Mouse (Mus musculus): ENCODE data around the gene Ube2j2. TPM values are rescaled to one million over a fixed set of nuclear protein-coding genes. Genes with fewer than 3 reads are reported as not detected.

Ube2j2 gene
- total and polyA plus RNA-seq, 3 experiments = 121 to 172 TPM; not detected in 1

DNA sequence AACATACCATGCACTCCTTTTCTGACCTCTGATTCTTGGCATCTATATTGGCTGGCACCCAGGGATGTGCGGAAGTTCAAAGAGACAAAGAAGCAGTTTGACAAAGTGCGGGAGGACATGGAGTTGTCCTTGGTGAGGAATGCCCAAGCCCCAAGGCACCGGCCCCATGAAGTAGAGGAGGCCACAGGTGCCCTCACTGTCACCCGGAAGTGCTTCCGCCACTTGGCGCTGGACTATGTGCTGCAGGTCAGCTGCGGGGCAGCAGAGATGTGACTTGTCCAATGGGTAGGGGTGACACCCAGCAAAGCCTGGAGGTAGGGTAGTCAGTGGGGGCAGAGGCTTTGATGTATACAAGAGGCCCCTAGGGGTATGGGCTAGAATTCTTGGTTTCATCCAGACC is 44.3 kb upstream of the Ube2j2 start:
- H3K9me3 ChIP-seq (replicated peaks; ENCODE audit: insufficient read depth, low read length) = no peaks in the 10 kb centered on the region
- H3K79me2 ChIP-seq (ENCODE audit: control insufficient read depth, insufficient read depth, low read length, poor library complexity) = peaks cover 14% of the 10 kb centered on the region
- H3K4me1 ChIP-seq (ENCODE audit: control insufficient read depth in 1 of 2, insufficient read depth in 2 of 2, low read length in 2 of 2) = peaks cover 2 to 7% of the 10 kb centered on the region in 2 experiments; a peak in 2 of 4 replicates
- H3K36me3 ChIP-seq (ENCODE audit: control insufficient read depth in 1 of 2, insufficient read depth in 2 of 2, low read length in 2 of 2) = peaks cover 0 to 2% of the 10 kb centered on the region in 2 experiments; a peak in 2 of 4 replicates
- no peak overlapping the region for H3K9ac ChIP-seq (ENCODE audit: control insufficient read depth, low read depth, low read length, poor library complexity, severe bottlenecking)
- no peak for TF ChIP-seq POLR2AphosphoS5 (IDR thresholded peaks at IDR 0.05; ENCODE audit: borderline replicate concordance, low read depth, low read length)
- TF ChIP-seq MEF2A (IDR thresholded peaks at IDR 0.05; ENCODE audit: extremely low read depth, insufficient replicate concordance, low read depth, low read length, poor library complexity, severe bottlenecking) = no peak
- no peak for TF ChIP-seq BHLHE40 (IDR thresholded peaks at IDR 0.05; ENCODE audit: borderline replicate concordance, low read depth, low read length)
- TF ChIP-seq ETS1 (IDR thresholded peaks at IDR 0.05; ENCODE audit: low read depth, low read length) = no peak
- no peak for TF ChIP-seq ZNF384 (IDR thresholded peaks at IDR 0.05; ENCODE audit: low read depth, low read length)
- TF ChIP-seq USF1 (IDR thresholded peaks at IDR 0.05; ENCODE audit: low read depth, low read length) = no peak
- no peak for TF ChIP-seq GATA1 (IDR thresholded peaks at IDR 0.05; ENCODE audit: low read depth, low read length)
- TF ChIP-seq MAX (IDR thresholded peaks at IDR 0.05; ENCODE audit: low read length) = no peak
- TF ChIP-seq UBTF (IDR thresholded peaks at IDR 0.05; ENCODE audit: borderline replicate concordance, insufficient read depth, low read depth, low read length) = no peak
- TF ChIP-seq ZC3H11A (IDR thresholded peaks at IDR 0.05; ENCODE audit: low read depth, low read length) = no peak
- TF ChIP-seq SIN3A (IDR thresholded peaks at IDR 0.05; ENCODE audit: low read length) = no peak
- no peak for TF ChIP-seq CHD2 (IDR thresholded peaks at IDR 0.05; ENCODE audit: low read length)
- TF ChIP-seq RAD21 (IDR thresholded peaks at IDR 0.05; ENCODE audit: low read depth, low read length) = no peak
- TF ChIP-seq KAT2A (conservative IDR thresholded peaks at IDR 0.05; ENCODE audit: low read depth, low read length) = no peak
- no peak for TF ChIP-seq MXI1 (IDR thresholded peaks at IDR 0.05; ENCODE audit: low read depth, low read length)
- no peak for TF ChIP-seq JUND (IDR thresholded peaks at IDR 0.05; ENCODE audit: low read depth, low read length)
- TF ChIP-seq RCOR1 (IDR thresholded peaks at IDR 0.05; ENCODE audit: low read depth, low read length) = no peak
- no peak for TF ChIP-seq TAL1 (IDR thresholded peaks at IDR 0.05; ENCODE audit: low read length)
- DNase-seq (ENCODE audit: low read depth, low spot score) = no peak
- H3K27ac ChIP-seq (ENCODE audit: control insufficient read depth, low read depth, low read length) = no peak overlapping the region
- H3K4me3 ChIP-seq (ENCODE audit: control insufficient read depth in 1 of 2, insufficient read depth in 1 of 2, low read depth in 2 of 2, low read length in 2 of 2) = no peak overlapping the region
- no peaks in the 10 kb centered on the region for H3K27me3 ChIP-seq (ENCODE audit: control insufficient read depth in 1 of 2, insufficient read depth in 2 of 2, low read length in 2 of 2)

DNA sequence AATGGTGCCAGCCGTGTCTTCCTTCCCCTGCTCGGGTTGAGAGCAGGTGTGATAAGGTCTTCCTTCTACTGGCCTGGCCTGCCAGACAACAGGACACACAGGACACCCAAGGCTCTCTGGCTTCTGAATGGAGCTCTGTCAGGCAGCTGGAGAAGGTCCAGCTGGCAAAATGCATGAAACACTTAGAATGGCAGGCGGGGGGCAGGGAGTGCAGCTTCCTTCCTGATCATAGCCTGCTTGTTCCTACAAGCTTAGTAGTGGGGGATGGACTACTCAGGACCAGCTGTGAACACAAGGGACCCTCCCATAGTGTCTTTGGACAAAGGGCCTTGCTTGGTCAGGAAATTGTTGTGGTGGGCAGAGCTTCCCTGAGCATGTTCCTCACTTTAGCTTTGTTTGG is 42.4 kb upstream of the Ube2j2 start:
- peaks cover 0 to 2% of the 10 kb centered on the region in 2 experiments; a peak in 1 of 4 replicates for H3K36me3 ChIP-seq (ENCODE audit: control insufficient read depth in 1 of 2, insufficient read depth in 2 of 2, low read length in 2 of 2)
- H3K79me2 ChIP-seq (ENCODE audit: control insufficient read depth, insufficient read depth, low read length, poor library complexity) = peaks cover under 1% of the 10 kb centered on the region; the same call in 1 of the 2 replicates
- H3K4me3 ChIP-seq (ENCODE audit: control insufficient read depth in 1 of 2, insufficient read depth in 1 of 2, low read depth in 2 of 2, low read length in 2 of 2) = no peak overlapping the region
- H3K9ac ChIP-seq (ENCODE audit: control insufficient read depth, low read depth, low read length, poor library complexity, severe bottlenecking) = no peak overlapping the region
- H3K27ac ChIP-seq (ENCODE audit: control insufficient read depth, low read depth, low read length) = no peak overlapping the region
- TF ChIP-seq ELF1 (IDR thresholded peaks at IDR 0.05; ENCODE audit: low read depth, low read length) (no peak), CHD1 (IDR thresholded peaks at IDR 0.05; ENCODE audit: low read depth, low read length) (no peak), SMC3 (IDR thresholded peaks at IDR 0.05; ENCODE audit: low read depth, low read length) (no peak), ZC3H11A (IDR thresholded peaks at IDR 0.05; ENCODE audit: low read depth, low read length) (no peak), POLR2A (IDR thresholded peaks at IDR 0.05; ENCODE audit: control insufficient read depth in 1 of 2, insufficient read depth in 1 of 2, low read depth in 1 of 2, low read length in 2 of 2, poor library complexity in 1 of 2) (no peak), RAD21 (IDR thresholded peaks at IDR 0.05; ENCODE audit: low read depth, low read length) (no peak), SIN3A (IDR thresholded peaks at IDR 0.05; ENCODE audit: low read length) (no peak), MAZ (IDR thresholded peaks at IDR 0.05; ENCODE audit: low read depth, low read length) (no peak), ZMIZ1 (IDR thresholded peaks at IDR 0.05; ENCODE audit: low read depth, low read length) (no peak), TCF12 (IDR thresholded peaks at IDR 0.05; ENCODE audit: low read depth, low read length) (no peak), BHLHE40 (IDR thresholded peaks at IDR 0.05; ENCODE audit: borderline replicate concordance, low read depth, low read length) (no peak), E2F4 (IDR thresholded peaks at IDR 0.05; ENCODE audit: borderline replicate concordance, low read depth, low read length) (no peak), POLR2AphosphoS2 (IDR thresholded peaks at IDR 0.05; ENCODE audit: low read length) (no peak), ETS1 (IDR thresholded peaks at IDR 0.05; ENCODE audit: low read depth, low read length) (no peak), MAFK (IDR thresholded peaks at IDR 0.05; ENCODE audit: borderline replicate concordance, low read depth, low read length) (no peak)
- no peak for DNase-seq (ENCODE audit: low read depth, low spot score)
- H3K9me3 ChIP-seq (replicated peaks; ENCODE audit: insufficient read depth, low read length) = no peaks in the 10 kb centered on the region
- H3K27me3 ChIP-seq (ENCODE audit: control insufficient read depth in 1 of 2, insufficient read depth in 2 of 2, low read length in 2 of 2) = no peaks in the 10 kb centered on the region
- H3K4me1 ChIP-seq (ENCODE audit: control insufficient read depth in 1 of 2, insufficient read depth in 2 of 2, low read length in 2 of 2) = no peaks in the 10 kb centered on the region

All from MEL (cell line).